8 mouse cellular contexts compared by ENCODE assay signal in genomic region chrX:73824185-73825151, GRCm38 (mm10). TPM values are rescaled to one million over a fixed set of nuclear protein-coding genes. Genes with fewer than 3 reads are reported as not detected.
DNase-seq lines count a peak whose midpoint lies in the region; ATAC-seq lines count a peak whose summit lies in the region.

TSS of gene Pdzd4 (minus strand) at chrX:73824969.

- H3K27ac ChIP-seq in forebrain, embryonic 11.5 days (ENCODE audit: low read depth, low read length), result peak within 1 kb of the TSS; percentile 34; the same call in 1 of the 2 replicates
- no peak within 1 kb of the TSS for H3K27ac ChIP-seq in heart, embryonic 16.5 days (ENCODE audit: low read length)

- ATAC-seq in forebrain, embryonic 11.5 days (replicated peaks; ENCODE audit: low FRiP score), result peak; percentile 84
- ATAC-seq in heart, embryonic 16.5 days (replicated peaks; ENCODE audit: extremely low read depth, insufficient read depth, low FRiP score), result peak; percentile 72

- no peaks in the 10 kb centered on the region for H3K27me3 ChIP-seq in forebrain, embryonic 11.5 days (ENCODE audit: control insufficient read depth, insufficient read depth, low read length)
- H3K27me3 ChIP-seq in heart, embryonic 16.5 days (ENCODE audit: control insufficient read depth, insufficient read depth, low read length), result peaks cover 13% of the 10 kb centered on the region

- WGBS in forebrain, embryonic 11.5 days, result 19% methylated on average over 77 of the region's 84 CpGs
- WGBS in heart, embryonic 16.5 days, result 6% methylated on average over 57 of the region's 84 CpGs

- DNase-seq in CD8-positive naive resting alpha-beta T cell, adult 2 months (ENCODE audit: low read depth in 2 of 2, low spot score in 2 of 2), result peak; percentile 1 to 35
- DNase-seq in brain, adult 2 months (ENCODE audit: low read depth, low spot score), result peak; percentile 88
- peak; percentile 75 for DNase-seq in forebrain, embryonic 11.5 days (ENCODE audit: low spot score)
- DNase-seq in layer of hippocampus, adult 18-20 months (ENCODE audit: low spot score in 2 of 2), result peak; percentile 32 to 62
- peak; percentile 25 to 41 for DNase-seq in lung, adult 18-20 months
- DNase-seq in ovary, postnatal 36 days (ENCODE audit: low spot score), result peak; percentile 52
- DNase-seq in urinary bladder, adult 2 months (ENCODE audit: low spot score), result peak; percentile 26

- H3K4me1 ChIP-seq in forebrain, embryonic 11.5 days (replicated peaks; ENCODE audit: control insufficient read depth, insufficient read depth, low read length), result no peaks in the 10 kb centered on the region
- H3K4me1 ChIP-seq in heart, embryonic 16.5 days (ENCODE audit: control insufficient read depth, insufficient read depth, low read length), result no peaks in the 10 kb centered on the region; the same call in 1 of the 2 replicates

- H3K36me3 ChIP-seq in forebrain, embryonic 11.5 days (ENCODE audit: control insufficient read depth, insufficient read depth, low read length), result no peaks in the 10 kb centered on the region
- H3K36me3 ChIP-seq in heart, embryonic 16.5 days (ENCODE audit: control insufficient read depth, insufficient read depth), result no peaks in the 10 kb centered on the region

- H3K4me2 ChIP-seq in forebrain, embryonic 11.5 days (ENCODE audit: low read depth, low read length, severe bottlenecking), result peak within 1 kb of the TSS; percentile 67
- H3K4me2 ChIP-seq in heart, embryonic 16.5 days (ENCODE audit: low read depth, low read length), result peak within 1 kb of the TSS; percentile 88

- H3K9ac ChIP-seq in forebrain, embryonic 11.5 days (ENCODE audit: low read length), result peak within 1 kb of the TSS; percentile 70
- peak within 1 kb of the TSS; percentile 73 for H3K9ac ChIP-seq in heart, embryonic 16.5 days (ENCODE audit: low read length)

- no peaks in the 10 kb centered on the region for H3K9me3 ChIP-seq in forebrain, embryonic 11.5 days (ENCODE audit: control insufficient read depth, low read length)
- no peaks in the 10 kb centered on the region for H3K9me3 ChIP-seq in heart, embryonic 16.5 days (replicated peaks; ENCODE audit: control insufficient read depth, low read length)

- H3K4me3 ChIP-seq in forebrain, embryonic 11.5 days (ENCODE audit: low read depth, low read length), result peak within 1 kb of the TSS; percentile 54
- H3K4me3 ChIP-seq in heart, embryonic 16.5 days (ENCODE audit: low read length), result peak within 1 kb of the TSS; percentile 64

RNA-seq across cellular contexts. Expression of gene Pdzd4, which starts in this region (rescaled TPM):
- polyA plus RNA-seq in forebrain, embryonic 11.5 days (2014; fragmentation: Nextera tagmentation; extraction: Ambion mirVana), result 1.3 and 1.9 TPM in 2 replicates
- polyA plus RNA-seq in heart, embryonic 16.5 days (2015; fragmentation: Nextera tagmentation; extraction: Ambion mirVana), result 0.32 and 0.45 TPM in 2 replicates
- 100 to 1,000 TPM in 1 of 2 experiments, 10 to 100 TPM in 1; 95.8 to 104 TPM for total RNA-seq in layer of hippocampus, adult 18-20 months (2021)
- polyA plus RNA-seq in urinary bladder, adult 2 months (2012; rRNA removed), result 9.5 and 10.4 TPM in 2 replicates

Comparison
In these comparisons a context has a peak if more than half of its experiments do, and no peak if none do; other contexts are left out.
1. Peak in ATAC-seq, H3K4me3 ChIP-seq, H3K9ac ChIP-seq and H3K4me2 ChIP-seq in heart, embryonic 16.5 days; RNA of the gene not detected or under 1 TPM.
2. DNase-seq: peak in every context shown above with its lines; median percentile 88 in brain, adult 2 months; 75 in forebrain, embryonic 11.5 days; 52 in ovary, postnatal 36 days; 47 in layer of hippocampus, adult 18-20 months; 33 in lung, adult 18-20 months; 26 in urinary bladder, adult 2 months; 18 in CD8-positive naive resting alpha-beta T cell, adult 2 months.